Comparison of ENCODE assay signal across 7 mouse cellular contexts in the genomic region with DNA sequence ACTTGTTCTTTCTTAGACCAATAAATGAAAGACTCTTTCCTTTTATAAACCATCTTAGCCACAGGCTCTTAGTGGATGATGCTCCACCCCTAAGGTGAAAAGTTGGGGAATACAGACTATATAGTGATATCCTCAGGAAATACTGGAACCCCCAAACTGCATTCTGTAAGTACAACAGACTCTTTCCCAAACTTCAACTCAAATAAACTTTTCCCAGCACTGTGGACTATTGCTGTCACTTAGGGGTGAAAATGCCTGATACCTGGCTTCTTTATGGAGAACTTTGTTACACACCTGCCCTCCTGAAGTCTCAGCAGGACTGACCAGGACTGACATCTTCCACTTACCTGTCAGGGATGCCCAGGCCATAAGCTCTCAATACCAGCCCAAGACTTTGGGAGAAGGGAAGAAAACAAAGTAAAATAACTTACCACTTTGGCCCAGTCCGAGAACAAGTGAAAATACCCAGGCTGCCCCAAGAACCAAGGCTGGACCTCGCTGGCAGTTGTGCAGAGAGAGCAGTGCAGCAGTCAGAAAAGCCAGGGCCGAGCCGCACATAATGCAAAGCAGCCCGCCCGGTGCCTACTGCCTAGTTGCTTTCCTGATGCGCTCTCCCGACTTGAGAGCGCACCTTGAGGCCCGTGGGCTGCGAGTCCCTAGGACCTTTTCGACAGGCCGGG. TPM values are rescaled to one million over a fixed set of nuclear protein-coding genes. Genes with fewer than 3 reads are reported as not detected.
DNase-seq lines count a peak whose midpoint lies in the region; ATAC-seq lines count a peak whose summit lies in the region.

No protein-coding gene starts in this region.

- peak overlapping the region; percentile 77 for H3K4me2 ChIP-seq in lung, embryonic 16.5 days (ENCODE audit: low read depth, low read length)
- H3K4me2 ChIP-seq in embryonic facial prominence, embryonic 15.5 days (replicated peaks): peak overlapping the region; percentile 93
- peak overlapping the region; percentile 70 for H3K4me2 ChIP-seq in hindbrain, embryonic 12.5 days (replicated peaks)

- H3K27ac ChIP-seq in lung, embryonic 16.5 days (ENCODE audit: low read length): peak overlapping the region; percentile 67; the same call in 1 of the 2 replicates
- peak overlapping the region; percentile 93 for H3K27ac ChIP-seq in embryonic facial prominence, embryonic 15.5 days (replicated peaks)
- peak overlapping the region; percentile 93 for H3K27ac ChIP-seq in hindbrain, embryonic 12.5 days

- peak; percentile 26 for ATAC-seq in lung, embryonic 16.5 days (ENCODE audit: low read depth)
- ATAC-seq in embryonic facial prominence, embryonic 15.5 days (ENCODE audit: insufficient number of reproducible peaks, low FRiP score, low TSS enrichment, low read depth): peak; percentile 30
- ATAC-seq in hindbrain, embryonic 12.5 days (ENCODE audit: low FRiP score): peak; percentile 47

- DNase-seq in lung, postnatal 14 days: no peak
- DNase-seq in lung, postnatal 10 days: peak; percentile 4
- no peak for DNase-seq in yolk sac, embryonic 10.5 days (ENCODE audit: low spot score)
- DNase-seq in right cerebral cortex, adult 2 months (ENCODE audit: low spot score in 2 of 2): no peak

- H3K27me3 ChIP-seq in lung, embryonic 16.5 days (ENCODE audit: control insufficient read depth, insufficient read depth, low read depth, low read length): no peaks in the 10 kb centered on the region; the same call in 1 of the 2 replicates
- no peaks in the 10 kb centered on the region for H3K27me3 ChIP-seq in embryonic facial prominence, embryonic 15.5 days
- H3K27me3 ChIP-seq in hindbrain, embryonic 12.5 days: no peaks in the 10 kb centered on the region

- no peaks in the 10 kb centered on the region for H3K9me3 ChIP-seq in lung, embryonic 16.5 days (ENCODE audit: control insufficient read depth, low read length)
- no peaks in the 10 kb centered on the region for H3K9me3 ChIP-seq in embryonic facial prominence, embryonic 15.5 days (replicated peaks)
- no peaks in the 10 kb centered on the region for H3K9me3 ChIP-seq in hindbrain, embryonic 12.5 days (replicated peaks)

- H3K4me3 ChIP-seq in lung, embryonic 16.5 days (ENCODE audit: low read length): peak overlapping the region; percentile 62
- H3K4me3 ChIP-seq in embryonic facial prominence, embryonic 15.5 days (replicated peaks): peak overlapping the region; percentile 67
- peak overlapping the region; percentile 54 for H3K4me3 ChIP-seq in hindbrain, embryonic 12.5 days

- peak overlapping the region; percentile 72 for H3K9ac ChIP-seq in lung, embryonic 16.5 days (ENCODE audit: low read length)
- peak overlapping the region; percentile 66 for H3K9ac ChIP-seq in embryonic facial prominence, embryonic 15.5 days
- peak overlapping the region; percentile 75 for H3K9ac ChIP-seq in hindbrain, embryonic 12.5 days

- H3K4me1 ChIP-seq in lung, embryonic 16.5 days (replicated peaks; ENCODE audit: control insufficient read depth, insufficient read depth, low read length): peaks cover 7% of the 10 kb centered on the region
- H3K4me1 ChIP-seq in embryonic facial prominence, embryonic 15.5 days: 0 out of 2 replicates have a peak, but pooled peaks cover 8% of the 10 kb centered on the region
- peaks cover 19% of the 10 kb centered on the region for H3K4me1 ChIP-seq in hindbrain, embryonic 12.5 days

- WGBS in lung, embryonic 16.5 days: 4% methylated on average over 13 of the region's 13 CpGs
- WGBS in embryonic facial prominence, embryonic 15.5 days: 3% methylated on average over 13 of the region's 13 CpGs
- WGBS in hindbrain, embryonic 12.5 days: under 1% methylated on average over 13 of the region's 13 CpGs

- H3K36me3 ChIP-seq in lung, embryonic 16.5 days (ENCODE audit: control insufficient read depth, insufficient read depth, low read length): no peaks in the 10 kb centered on the region
- H3K36me3 ChIP-seq in embryonic facial prominence, embryonic 15.5 days: no peaks in the 10 kb centered on the region
- no peaks in the 10 kb centered on the region for H3K36me3 ChIP-seq in hindbrain, embryonic 12.5 days

RNA-seq across cellular contexts. Expression of a gene that starts 1.2 kb away (rescaled TPM):
- polyA plus RNA-seq in lung, embryonic 16.5 days (2015; fragmentation: Nextera tagmentation; extraction: Ambion mirVana): 2.2 and 2.6 TPM in 2 replicates
- polyA plus RNA-seq in embryonic facial prominence, embryonic 15.5 days (2015; fragmentation: Nextera tagmentation; extraction: Ambion mirVana): 3.6 and 3.7 TPM in 2 replicates
- polyA plus RNA-seq in hindbrain, embryonic 12.5 days (2016; fragmentation: Nextera tagmentation; extraction: Ambion mirVana): 21.3 and 22.3 TPM in 2 replicates
